Mouse (Mus musculus) ES-E14 (cell line): ENCODE data around the gene Stx8. TPM values are rescaled to one million over a fixed set of nuclear protein-coding genes. Genes with fewer than 3 reads are reported as not detected.

Experiments used
- DNase-seq: peaks from one replicate; pipeline ENCODE4 v3.0.0-alpha.2; 2013; ENCODE audit warnings: low read depth, low spot score
- H3K27ac ChIP-seq: 2 replicates; pipeline ENCODE4 v1.5.1; 2012; ENCODE audit warnings: low read depth, mild to moderate bottlenecking, low read length, moderate library complexity, mixed read lengths; ENCODE audit not compliant: poor library complexity, insufficient read depth, severe bottlenecking
- H3K36me3 ChIP-seq: 2 replicates; pipeline ENCODE4 v1.6.1; 2012; ENCODE audit warnings: mild to moderate bottlenecking, low read length, moderate library complexity, mixed read lengths; ENCODE audit not compliant: control insufficient read depth, poor library complexity, insufficient read depth, severe bottlenecking
- H3K4me1 ChIP-seq, 2 experiments: fragments of 150-350 bp in 1 of 2; sonication (generic) in 1 of 2; 2 replicates each; pipeline ENCODE4 v1.6.1; 2012; ENCODE audit warnings: low read length in 2 of 2, mild to moderate bottlenecking in 1 of 2, mixed read lengths in 1 of 2; ENCODE audit not compliant: control insufficient read depth in 2 of 2, insufficient read depth in 2 of 2, poor library complexity in 1 of 2
- H3K4me3 ChIP-seq, 2 experiments: fragments of 150-350 bp in 1 of 2; sonication (generic) in 1 of 2; 2 replicates each; pipeline ENCODE4 v1.5.1; 2012; ENCODE audit warnings: low read length in 2 of 2, low read depth in 1 of 2, mild to moderate bottlenecking in 1 of 2, mixed read lengths in 1 of 2; ENCODE audit not compliant: insufficient read depth in 1 of 2, poor library complexity in 1 of 2, severe bottlenecking in 1 of 2
- H3K9ac ChIP-seq: 2 replicates; pipeline ENCODE4 v1.6.1; 2012; ENCODE audit warnings: low read depth, mild to moderate bottlenecking, low read length, mixed read lengths; ENCODE audit not compliant: poor library complexity, insufficient read depth, severe bottlenecking
- H3K9me3 ChIP-seq: fragments of 150-350 bp; sonication (generic); 2 replicates; pipeline ENCODE4 v1.6.1; 2012; ENCODE audit warnings: low read depth, mild to moderate bottlenecking, low read length; ENCODE audit not compliant: control insufficient read depth, insufficient read depth
- CHD2 ChIP-seq: IDR thresholded peaks from 2 replicates; pipeline ENCODE4 v1.6.1; 2014; ENCODE audit warnings: mild to moderate bottlenecking, low read depth, low read length, inconsistent platforms
- HCFC1 ChIP-seq: IDR thresholded peaks from 2 replicates; pipeline ENCODE4 v1.6.1; 2012; ENCODE audit warnings: low read length, inconsistent platforms, borderline replicate concordance; ENCODE audit not compliant: insufficient read depth
- MAFK ChIP-seq: IDR thresholded peaks from 2 replicates; pipeline ENCODE4 v1.6.1; 2014; ENCODE audit warnings: mild to moderate bottlenecking, low read depth, low read length, inconsistent platforms; ENCODE audit not compliant: insufficient read depth
- ZC3H11A ChIP-seq: IDR thresholded peaks from 2 replicates; pipeline ENCODE4 v1.6.1; 2012; ENCODE audit warnings: low read depth, mild to moderate bottlenecking, inconsistent platforms, low read length, borderline replicate concordance
- ZNF384 ChIP-seq: IDR thresholded peaks from 2 replicates; pipeline ENCODE4 v1.6.1; 2012; ENCODE audit warnings: low read depth, low read length, inconsistent platforms
- in situ Hi-C, 2 experiments: fragments of 600-800 bp; cut with MboI; formaldehyde crosslinking; loops; one replicate each; pipeline ENCODE4 v1.15.1; 2025; ENCODE audit warnings: low sequenced_read_pairs in 2 of 2, inconsistent platforms in 1 of 2; ENCODE audit not compliant: unreplicated experiment in 2 of 2
- total RNA-seq: library from RNA; depleted of rRNA; stranded (reverse); fragments of 300-350 nt; gene quantifications from 2 replicates; pipeline ENCODE4 v1.2.3, GENCODE M21; 2012

The Stx8 gene
- total RNA-seq, 1 experiment, result 19.4 TPM

DNA sequence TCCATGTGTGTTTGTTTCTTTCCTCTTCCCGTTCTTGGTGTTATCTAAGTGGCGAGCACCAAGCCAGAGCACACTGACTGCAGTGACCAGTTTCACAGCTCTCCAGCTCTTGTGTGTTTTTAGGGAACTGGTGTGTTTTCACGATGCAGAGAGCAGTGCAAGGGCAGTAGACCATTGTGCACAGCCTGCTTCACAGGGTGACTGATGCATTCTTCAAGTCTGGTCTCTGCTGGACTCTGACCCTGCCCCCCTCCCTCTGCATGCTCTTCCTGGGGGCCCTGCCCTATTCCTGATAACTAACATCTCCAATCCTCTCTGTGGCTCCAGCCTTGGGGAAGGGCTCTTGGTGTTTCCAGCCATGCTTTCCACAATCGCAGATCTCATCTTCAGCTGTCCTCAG is 94.7 kb downstream of the Stx8 start:
- DNase-seq, result no peak
- no peak overlapping the region for H3K4me3 ChIP-seq
- in situ Hi-C loops, result no loop called here
- no peaks in the 10 kb centered on the region for H3K36me3 ChIP-seq
- no peak overlapping the region for H3K27ac ChIP-seq
- no peaks in the 10 kb centered on the region for H3K4me1 ChIP-seq
- no peak for TF ChIP-seq CHD2
- no peak for TF ChIP-seq ZC3H11A
- TF ChIP-seq ZNF384, result no peak
- H3K9ac ChIP-seq, result no peak overlapping the region
- H3K9me3 ChIP-seq, result no peaks in the 10 kb centered on the region

DNA sequence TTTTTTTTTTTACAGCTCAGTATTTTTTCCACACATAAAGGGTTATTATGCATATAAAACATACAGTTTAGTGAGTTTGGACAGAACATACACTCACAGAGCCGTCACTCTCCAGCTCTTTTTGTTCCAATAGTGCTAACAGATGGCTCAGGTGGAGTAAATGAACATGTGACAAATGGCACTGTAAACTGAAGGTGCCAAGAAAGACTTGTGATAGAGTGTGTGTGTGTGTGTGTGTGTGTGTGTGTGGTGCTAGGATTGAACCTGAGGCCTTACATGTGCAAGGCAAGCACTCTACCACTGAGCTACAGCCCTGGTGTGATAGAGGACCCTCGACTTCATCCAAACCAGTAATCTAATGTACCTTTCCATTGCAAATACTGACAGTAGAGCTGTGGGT is 96.1 kb downstream of the Stx8 start:
- Histone ChIP-seq H3K27ac (no peak overlapping the region), H3K9ac (no peak overlapping the region), H3K9me3 (no peaks in the 10 kb centered on the region), H3K4me1 (no peaks in the 10 kb centered on the region), H3K4me3 (no peak overlapping the region), H3K36me3 (no peaks in the 10 kb centered on the region)
- no peak for TF ChIP-seq CHD2
- no peak for TF ChIP-seq MAFK
- no peak for TF ChIP-seq ZNF384
- TF ChIP-seq ZC3H11A, result no peak
- no peak for TF ChIP-seq HCFC1
- no peak for DNase-seq
- in situ Hi-C loops, result no loop called here

DNA sequence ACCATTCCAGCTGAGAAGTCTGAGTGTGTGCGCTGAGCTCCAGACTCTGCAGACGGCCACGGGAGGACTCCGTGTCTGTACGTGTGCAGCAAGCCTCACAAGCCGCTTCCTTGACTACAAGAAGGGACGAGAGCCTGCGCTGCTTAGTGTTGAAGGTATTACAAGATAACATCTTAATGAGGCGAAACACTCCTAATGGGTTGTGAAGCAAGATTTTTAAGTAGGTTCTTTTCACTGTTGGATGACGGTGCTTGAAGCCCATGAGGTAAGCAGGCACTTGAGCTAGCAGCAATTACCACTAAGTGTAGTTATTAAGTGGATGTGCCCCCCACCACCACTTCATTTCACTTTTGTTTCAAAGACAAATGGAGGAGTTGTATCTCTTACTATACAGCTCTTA is 101.8 kb downstream of the Stx8 start:
- no peak for DNase-seq
- no peak overlapping the region for H3K4me3 ChIP-seq
- in situ Hi-C loops, result no loop called here
- no peak overlapping the region for H3K9ac ChIP-seq
- H3K36me3 ChIP-seq, result no peaks in the 10 kb centered on the region
- TF ChIP-seq CHD2, result no peak
- no peak for TF ChIP-seq ZNF384
- no peak for TF ChIP-seq HCFC1
- TF ChIP-seq ZC3H11A, result no peak
- no peak for TF ChIP-seq MAFK
- H3K4me1 ChIP-seq, result no peaks in the 10 kb centered on the region
- no peaks in the 10 kb centered on the region for H3K9me3 ChIP-seq
- no peak overlapping the region for H3K27ac ChIP-seq

DNA sequence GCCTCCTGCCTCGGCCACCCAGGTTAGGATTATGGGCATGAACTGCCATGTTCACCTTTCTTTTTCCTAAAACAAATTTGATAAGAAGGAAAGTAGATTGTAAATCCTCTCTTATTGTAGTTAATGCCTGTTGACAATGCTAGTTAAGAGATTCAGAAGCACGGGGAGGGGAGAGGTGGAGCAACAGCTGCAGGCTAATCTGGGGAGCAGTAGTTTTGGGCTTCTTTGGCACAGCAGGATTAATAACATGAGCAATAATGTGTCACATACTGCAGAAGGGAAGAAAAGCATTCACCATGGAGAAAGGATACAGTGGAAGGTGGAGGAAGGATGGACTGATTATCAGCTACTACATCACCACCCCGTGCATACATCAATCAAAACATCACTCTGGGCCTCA is 104.1 kb downstream of the Stx8 start:
- H3K4me1 ChIP-seq, result no peaks in the 10 kb centered on the region
- no peaks in the 10 kb centered on the region for H3K36me3 ChIP-seq
- in situ Hi-C loops, result no loop called here
- H3K4me3 ChIP-seq, result no peak overlapping the region
- no peak overlapping the region for H3K9ac ChIP-seq
- no peak for TF ChIP-seq CHD2
- H3K27ac ChIP-seq, result no peak overlapping the region
- no peaks in the 10 kb centered on the region for H3K9me3 ChIP-seq
- DNase-seq, result no peak

- no peak for DNase-seq
Observed at GRCm38 (mm10) chr11:68071836-68072235, 105.8 kb downstream of the Stx8 start.

More at GRCm38 (mm10) chr11:68071836-68072235, 105.8 kb downstream of the Stx8 start:
- Histone ChIP-seq H3K27ac (no peak overlapping the region), H3K4me3 (no peak overlapping the region), H3K4me1 (no peaks in the 10 kb centered on the region), H3K36me3 (no peaks in the 10 kb centered on the region), H3K9ac (no peak overlapping the region), H3K9me3 (no peaks in the 10 kb centered on the region)
- in situ Hi-C loops, result no loop called here
- TF ChIP-seq ZNF384, result no peak
- no peak for TF ChIP-seq MAFK
- TF ChIP-seq HCFC1, result no peak
- TF ChIP-seq ZC3H11A, result no peak
- no peak for TF ChIP-seq CHD2
